Mouse (Mus musculus) lung, embryonic 16.5 days (tissue): ENCODE measurements around the gene Amph. TPM values are rescaled to one million over a fixed set of nuclear protein-coding genes. Genes with fewer than 3 reads are reported as not detected.
A peak's percentile ranks its signal among the peaks of the same experiment; 100 is the strongest.
"Not testable (repeated sequence)": the region's sequence is repeated elsewhere in the genome, so short reads cannot be mapped to it uniquely, and the experiment has no call there.

Experiments used
- ATAC-seq: fragments of 200-750 bp; cut with Nextera tagmentation; 2 replicates; pipeline ENCODE4 v1.8.0; 2017; ENCODE audit warnings: low read depth, mild to moderate bottlenecking, moderate library complexity
- H3K27ac ChIP-seq: fragments of 300-500 bp; sonication (generic); 2 replicates; pipeline ENCODE4 v1.5.1; 2014; ENCODE audit warnings: mild to moderate bottlenecking, control low read depth, low read length
- H3K27me3 ChIP-seq: fragments of 300-500 bp; sonication (generic); 2 replicates; pipeline ENCODE4 v1.6.1; 2014; ENCODE audit warnings: low read depth, low read length, mixed read lengths; ENCODE audit not compliant: control insufficient read depth, insufficient read depth
- H3K36me3 ChIP-seq: fragments of 300-500 bp; sonication (generic); 2 replicates; pipeline ENCODE4 v1.6.1; 2014; ENCODE audit warnings: low read length; ENCODE audit not compliant: control insufficient read depth, insufficient read depth
- H3K4me1 ChIP-seq: fragments of 300-500 bp; sonication (generic); replicated peaks from 2 replicates; pipeline ENCODE4 v1.6.1; 2014; ENCODE audit warnings: low read length, mixed read lengths; ENCODE audit not compliant: control insufficient read depth, insufficient read depth
- H3K4me2 ChIP-seq: fragments of 300-500 bp; sonication (generic); 2 replicates; pipeline ENCODE4 v1.6.1; 2014; ENCODE audit warnings: low read depth, low read length, control low read depth
- H3K4me3 ChIP-seq: fragments of 300-500 bp; sonication (generic); 2 replicates; pipeline ENCODE4 v1.5.1; 2014; ENCODE audit warnings: mild to moderate bottlenecking, low read length, control low read depth
- H3K9ac ChIP-seq: fragments of 300-500 bp; sonication (generic); 2 replicates; pipeline ENCODE4 v1.6.1; 2014; ENCODE audit warnings: low read length, control low read depth
- H3K9me3 ChIP-seq: fragments of 300-500 bp; sonication (generic); 2 replicates; pipeline ENCODE4 v1.6.1; 2016; ENCODE audit warnings: low read length; ENCODE audit not compliant: control insufficient read depth
- WGBS: fragments of 180-500 bp; shearing (Covaris S2); extraction: QIAGEN DNeasy Blood & Tissue Kit; methylation state at CpG from one replicate; pipeline ENCODE4 v1.1.7; 2014; 5-methylcytosine and 5-hydroxymethylcytosine counted together
- polyA plus RNA-seq: library from polyadenylated mRNA; unstranded; fragments of >200 nt; fragmentation: Nextera tagmentation; extraction: Ambion mirVana; gene quantifications from 2 replicates; pipeline ENCODE4 v1.2.1, GENCODE M21; 2015

Gene Amph
- polyA plus RNA-seq, 1 experiment from 2014 or later = 2.0 TPM

DNA sequence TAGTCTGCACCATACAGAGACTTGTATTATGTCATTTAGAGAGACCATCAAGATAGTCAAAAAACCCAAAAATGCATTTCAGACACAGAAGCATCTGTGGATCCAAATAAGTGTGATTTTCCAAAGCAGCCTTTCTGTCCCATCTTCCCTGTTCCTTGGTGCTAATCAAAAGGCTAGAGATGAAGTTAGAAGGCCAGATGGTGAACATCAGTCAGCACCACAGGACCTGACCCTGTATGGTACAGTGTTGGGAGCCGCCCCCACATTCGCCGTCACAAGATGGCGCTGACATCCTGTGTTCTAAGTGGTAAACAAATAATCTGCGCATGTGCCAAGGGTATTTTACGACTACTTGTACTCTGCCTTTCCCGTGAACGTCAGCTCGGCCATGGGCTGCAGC, 166.8 kb downstream of the Amph start:
- not testable (repeated sequence) for H3K36me3 ChIP-seq, H3K27ac ChIP-seq, H3K4me1 ChIP-seq, H3K9me3 ChIP-seq, H3K9ac ChIP-seq, H3K4me3 ChIP-seq, H3K4me2 ChIP-seq, H3K27me3 ChIP-seq
- peak; percentile 49; the same call in 1 of the 2 replicates for ATAC-seq
- WGBS = 78% methylated on average over 4 of the region's 9 CpGs

DNA sequence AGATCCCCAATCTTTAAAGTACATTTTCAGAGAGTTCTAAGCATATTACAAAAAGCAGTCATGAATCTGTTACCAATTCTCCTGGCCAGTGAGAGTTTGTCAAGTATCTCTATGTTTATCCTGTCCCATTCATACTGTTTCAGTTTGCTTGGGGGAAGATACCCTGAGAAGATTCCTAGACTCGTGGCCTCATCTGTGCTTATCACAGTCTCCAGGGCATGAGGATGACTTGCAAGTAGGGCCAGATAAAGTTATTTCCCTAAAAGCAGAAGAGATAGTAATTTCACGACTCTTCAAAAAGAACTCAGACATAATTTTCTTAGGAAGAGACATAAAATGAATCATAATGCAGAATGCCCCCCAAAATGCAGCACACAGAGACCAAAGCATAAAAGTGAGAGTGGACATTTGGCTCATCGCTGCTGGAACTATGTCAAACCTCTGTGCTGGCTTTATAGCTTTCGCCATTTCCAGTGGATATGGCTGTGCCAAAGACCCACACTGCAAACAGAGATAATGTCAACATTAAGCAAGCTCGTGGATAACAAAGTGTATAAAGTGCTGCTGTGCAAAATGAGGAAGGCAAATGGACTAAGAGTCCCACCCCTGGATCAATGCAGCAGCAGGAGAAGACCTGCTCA, 179.0 kb downstream of the Amph start:
- H3K4me3 ChIP-seq = no peak overlapping the region
- H3K9me3 ChIP-seq = no peaks in the 10 kb centered on the region
- no peak overlapping the region for H3K4me2 ChIP-seq
- H3K9ac ChIP-seq = no peak overlapping the region
- no peaks in the 10 kb centered on the region for H3K36me3 ChIP-seq
- no peaks in the 10 kb centered on the region for H3K27me3 ChIP-seq
- WGBS = 46% methylated on average over 5 of the region's 5 CpGs
- ATAC-seq = no peak
- no peaks in the 10 kb centered on the region for H3K4me1 ChIP-seq
- no peak overlapping the region for H3K27ac ChIP-seq

DNA sequence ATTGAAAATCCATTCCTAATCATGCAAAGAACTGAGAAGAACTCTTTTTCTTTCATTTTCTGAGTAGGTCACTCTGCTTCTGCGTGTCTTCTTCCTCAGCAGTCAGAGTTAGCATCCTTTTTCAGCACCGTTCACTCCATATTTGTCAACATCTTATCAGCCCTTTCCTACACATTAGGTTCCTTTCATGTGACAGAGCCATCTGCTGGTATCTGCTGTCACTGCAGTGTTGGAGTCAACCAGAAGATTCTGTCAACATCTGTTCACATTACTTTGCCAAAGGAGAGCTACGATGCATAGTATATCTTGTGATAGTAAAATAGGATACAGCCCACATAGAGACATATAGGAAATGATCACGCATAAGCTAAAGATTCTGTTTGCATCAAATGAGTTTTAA, 185.8 kb downstream of the Amph start:
- Histone ChIP-seq H3K27me3 (no peaks in the 10 kb centered on the region), H3K36me3 (no peaks in the 10 kb centered on the region), H3K9ac (no peak overlapping the region), H3K9me3 (no peaks in the 10 kb centered on the region), H3K4me2 (no peak overlapping the region), H3K4me1 (no peaks in the 10 kb centered on the region), H3K4me3 (no peak overlapping the region), H3K27ac (no peak overlapping the region)
- WGBS = 34% methylated on average over 4 of the region's 4 CpGs
- no peak for ATAC-seq

DNA sequence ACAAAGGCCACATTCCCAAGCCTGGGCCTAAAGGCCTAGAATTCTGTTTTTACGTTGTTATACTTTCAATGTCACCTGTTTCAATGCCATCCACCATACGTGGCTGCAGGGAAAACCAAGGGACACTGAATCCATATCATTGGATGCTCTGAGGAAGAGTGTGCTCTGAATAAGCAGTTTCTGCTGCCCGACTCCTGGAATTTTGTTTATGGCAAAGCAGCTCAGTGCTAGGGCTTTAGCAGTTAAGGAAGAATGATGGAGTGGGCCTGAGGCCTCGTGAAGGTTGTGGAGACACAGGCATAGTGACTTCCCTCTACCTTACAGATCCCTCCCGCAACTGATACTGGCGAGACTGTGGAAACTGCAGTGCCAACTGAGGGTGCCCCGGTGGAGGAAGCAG, 189.2 kb downstream of the Amph start:
- WGBS = 58% methylated on average over 7 of the region's 7 CpGs
- Histone ChIP-seq H3K9ac (no peak overlapping the region), H3K4me1 (no peaks in the 10 kb centered on the region), H3K36me3 (no peaks in the 10 kb centered on the region), H3K9me3 (no peaks in the 10 kb centered on the region), H3K27me3 (no peaks in the 10 kb centered on the region), H3K4me2 (no peak overlapping the region), H3K4me3 (no peak overlapping the region), H3K27ac (no peak overlapping the region)
- ATAC-seq = no peak

DNA sequence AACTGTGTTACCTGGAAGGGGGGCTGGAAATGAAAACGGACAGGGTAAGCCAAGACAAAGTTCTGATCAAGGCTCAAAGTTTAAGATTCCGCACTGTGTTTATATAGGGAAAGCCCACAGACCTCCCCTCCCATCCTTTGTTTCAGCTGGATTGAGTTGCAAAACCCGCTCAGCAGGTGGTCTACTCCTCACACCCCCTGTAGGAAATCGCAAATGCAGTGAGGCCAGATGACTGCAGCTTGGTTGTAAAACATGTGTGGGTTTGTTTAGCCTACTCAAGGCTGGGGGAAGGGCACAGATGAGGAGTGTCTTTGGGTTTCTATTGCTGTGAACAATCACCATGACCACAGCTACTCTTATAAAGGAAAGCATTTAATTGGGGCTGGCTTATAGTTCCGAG, 189.9 kb downstream of the Amph start:
- Histone ChIP-seq H3K4me3 (no peak overlapping the region), H3K4me1 (no peaks in the 10 kb centered on the region), H3K4me2 (no peak overlapping the region), H3K9me3 (no peaks in the 10 kb centered on the region), H3K9ac (no peak overlapping the region), H3K27me3 (no peaks in the 10 kb centered on the region), H3K27ac (no peak overlapping the region), H3K36me3 (no peaks in the 10 kb centered on the region)
- no peak for ATAC-seq
- 30% methylated on average over 5 of the region's 5 CpGs for WGBS

DNA sequence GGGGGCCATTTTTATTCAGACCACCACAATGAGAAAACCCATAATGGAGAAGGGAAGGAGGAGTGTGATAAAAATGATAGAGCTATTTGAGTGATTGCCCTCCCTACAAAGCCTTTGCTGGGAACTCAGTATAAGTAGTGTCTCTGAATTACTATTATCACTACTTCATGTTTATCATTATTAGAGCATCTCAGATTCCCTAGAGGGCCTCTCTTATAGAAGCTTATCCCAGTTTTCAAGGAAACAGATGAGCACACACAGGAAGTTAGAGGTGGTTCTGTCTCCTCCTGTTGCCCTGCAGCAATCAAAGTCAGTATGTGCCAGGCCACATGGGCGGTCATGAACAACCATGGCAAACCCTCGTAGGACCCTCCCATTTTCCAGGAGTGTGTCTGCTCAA, 190.5 kb downstream of the Amph start:
- Histone ChIP-seq H3K9me3 (no peaks in the 10 kb centered on the region), H3K27me3 (no peaks in the 10 kb centered on the region), H3K36me3 (no peaks in the 10 kb centered on the region), H3K9ac (no peak overlapping the region), H3K4me2 (no peak overlapping the region), H3K27ac (no peak overlapping the region), H3K4me3 (no peak overlapping the region), H3K4me1 (no peaks in the 10 kb centered on the region)
- no peak for ATAC-seq
- WGBS = 88% methylated on average over 2 of the region's 2 CpGs

DNA sequence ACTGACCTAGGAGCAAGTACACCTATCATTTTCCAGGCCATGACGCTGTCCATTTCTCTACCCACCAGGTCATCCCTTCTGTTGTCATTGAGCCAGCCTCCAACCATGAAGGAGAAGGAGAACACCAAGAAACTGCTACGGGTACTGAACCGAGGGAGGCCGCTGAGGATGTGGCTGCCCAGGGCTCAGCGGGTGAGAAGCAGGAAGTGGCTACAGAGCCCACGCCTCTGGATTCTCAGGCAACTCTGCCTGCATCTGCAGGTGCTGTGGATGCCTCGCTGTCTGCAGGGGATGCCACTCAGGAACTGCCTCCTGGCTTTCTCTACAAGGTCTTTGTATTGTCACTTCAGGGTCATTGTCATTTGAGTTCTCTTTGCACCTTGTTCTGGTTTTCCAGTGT, 191.1 kb downstream of the Amph start:
- Histone ChIP-seq H3K9ac (no peak overlapping the region), H3K4me3 (no peak overlapping the region), H3K4me1 (no peaks in the 10 kb centered on the region), H3K9me3 (no peaks in the 10 kb centered on the region), H3K27me3 (no peaks in the 10 kb centered on the region), H3K27ac (no peak overlapping the region), H3K36me3 (no peaks in the 10 kb centered on the region), H3K4me2 (no peak overlapping the region)
- no peak for ATAC-seq
- 79% methylated on average over 7 of the region's 7 CpGs for WGBS

DNA sequence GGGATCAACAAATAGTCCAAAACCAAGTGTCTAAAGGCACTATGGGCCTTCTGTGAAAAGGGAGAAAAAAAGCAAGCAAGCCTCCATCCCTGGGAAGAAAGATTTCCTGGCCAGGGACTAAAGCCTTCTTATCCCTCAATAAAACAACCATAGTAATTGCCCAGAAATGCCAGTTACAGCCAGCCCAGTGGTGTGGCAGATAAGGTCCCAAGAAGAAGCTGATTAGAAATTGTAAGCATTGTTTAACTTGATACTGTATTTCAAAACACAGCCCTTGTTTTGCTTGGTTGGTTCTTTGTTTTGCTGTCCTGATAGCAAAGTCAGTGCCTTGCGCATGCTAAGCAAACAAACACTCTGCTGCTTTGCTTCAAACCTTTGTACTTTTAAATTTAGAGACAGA, 191.8 kb downstream of the Amph start:
- Histone ChIP-seq H3K9me3 (no peaks in the 10 kb centered on the region), H3K4me3 (no peak overlapping the region), H3K36me3 (no peaks in the 10 kb centered on the region), H3K4me1 (no peaks in the 10 kb centered on the region), H3K27ac (no peak overlapping the region), H3K4me2 (no peak overlapping the region), H3K27me3 (no peaks in the 10 kb centered on the region), H3K9ac (no peak overlapping the region)
- WGBS = 72% methylated on average over 1 of the region's 1 CpGs
- ATAC-seq = no peak

DNA sequence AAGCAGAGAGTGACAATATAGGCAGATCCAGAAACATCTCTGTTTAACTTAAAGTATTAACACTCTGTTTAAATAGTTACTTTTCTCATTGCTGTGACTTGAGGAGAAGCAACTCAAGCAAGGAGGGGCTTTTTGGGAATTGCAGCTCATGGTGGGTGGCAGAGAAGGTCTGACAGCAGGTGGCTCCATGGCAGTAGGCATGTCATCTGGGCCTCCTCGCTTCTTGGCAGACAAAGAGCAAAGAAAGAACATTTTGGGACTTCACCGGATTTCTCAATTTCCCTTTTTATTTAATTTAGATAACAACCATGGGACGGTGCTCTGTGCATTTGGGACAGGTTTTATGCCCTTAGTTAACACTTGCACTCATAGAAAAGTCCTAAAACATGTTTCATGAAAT, 195.8 kb downstream of the Amph start:
- WGBS = 71% methylated on average over 3 of the region's 3 CpGs
- no peak overlapping the region for H3K27ac ChIP-seq
- H3K36me3 ChIP-seq = no peaks in the 10 kb centered on the region
- H3K4me1 ChIP-seq = no peaks in the 10 kb centered on the region
- H3K9ac ChIP-seq = no peak overlapping the region
- no peak overlapping the region for H3K4me2 ChIP-seq
- H3K27me3 ChIP-seq = no peaks in the 10 kb centered on the region
- H3K9me3 ChIP-seq = no peaks in the 10 kb centered on the region
- no peak overlapping the region for H3K4me3 ChIP-seq
- no peak for ATAC-seq

DNA sequence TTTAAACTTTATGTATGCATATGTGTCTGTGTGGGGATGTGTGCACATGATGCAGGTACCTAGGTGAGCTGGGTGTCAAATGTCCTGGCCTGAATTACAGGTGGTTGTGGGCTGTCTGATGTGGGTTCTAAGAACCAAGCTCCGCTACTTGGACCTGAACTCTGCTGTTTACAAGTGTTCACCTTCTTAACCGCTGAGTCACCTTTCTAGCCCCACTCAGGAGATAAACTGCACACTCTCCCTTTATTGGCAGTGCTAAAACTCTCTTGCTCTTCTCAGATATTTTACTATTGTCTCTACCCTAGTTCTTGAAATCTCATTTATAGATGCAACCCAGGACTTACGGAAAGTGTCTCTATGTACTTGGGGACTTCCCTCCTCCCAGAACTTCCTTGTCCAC, 199.5 kb downstream of the Amph start:
- Histone ChIP-seq H3K27me3 (no peaks in the 10 kb centered on the region), H3K4me1 (no peaks in the 10 kb centered on the region), H3K27ac (no peak overlapping the region), H3K4me3 (no peak overlapping the region), H3K36me3 (no peaks in the 10 kb centered on the region), H3K9ac (no peak overlapping the region), H3K4me2 (no peak overlapping the region), H3K9me3 (no peaks in the 10 kb centered on the region)
- WGBS = 79% methylated on average over 3 of the region's 3 CpGs
- ATAC-seq = no peak
